Mouse (Mus musculus): ENCODE results near the gene Wdr19.

Wdr19 gene

DNA sequence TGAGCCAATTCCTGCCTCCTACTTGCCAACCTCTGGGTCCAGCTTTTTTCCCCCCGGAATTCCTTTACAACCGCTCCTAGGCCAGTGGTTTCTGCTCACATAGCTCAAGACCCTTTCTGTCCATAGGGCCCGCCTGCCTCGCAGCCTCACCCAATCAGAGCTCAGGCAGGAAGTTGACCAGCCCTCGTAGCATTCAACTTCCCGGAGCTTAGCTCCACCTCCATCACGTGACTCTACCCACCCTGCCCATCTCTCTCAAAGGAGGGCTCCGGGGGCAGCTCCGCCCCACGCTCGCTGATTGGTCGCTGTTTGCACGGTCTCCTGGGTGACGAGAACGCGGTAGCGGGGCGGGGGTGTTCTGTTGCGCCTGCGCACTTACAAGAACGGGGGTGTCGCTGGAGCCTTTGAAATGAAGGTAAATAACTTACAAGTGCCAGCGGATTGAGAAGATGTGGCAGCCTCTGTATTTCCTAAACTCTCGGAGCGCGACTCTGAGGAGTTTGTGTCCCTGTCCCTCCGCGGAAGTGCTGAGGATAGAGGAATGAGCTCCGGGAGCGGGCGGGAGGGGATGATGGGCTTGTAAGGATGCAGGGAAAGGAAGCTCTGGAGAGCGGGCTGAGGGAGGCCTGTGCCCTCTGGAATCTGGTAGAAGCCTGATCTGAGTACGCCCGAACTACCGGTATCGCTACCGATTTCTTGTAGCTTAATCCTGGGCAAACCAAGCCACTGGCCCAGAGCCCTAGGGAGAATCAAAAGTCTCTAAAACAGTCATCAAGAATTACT lies at the start of gene Wdr19:
TSS of gene Wdr19 (plus strand) at position 351 of the 783 bp plus-strand sequence.
- peak; percentile 100 for DNase-seq

DNA sequence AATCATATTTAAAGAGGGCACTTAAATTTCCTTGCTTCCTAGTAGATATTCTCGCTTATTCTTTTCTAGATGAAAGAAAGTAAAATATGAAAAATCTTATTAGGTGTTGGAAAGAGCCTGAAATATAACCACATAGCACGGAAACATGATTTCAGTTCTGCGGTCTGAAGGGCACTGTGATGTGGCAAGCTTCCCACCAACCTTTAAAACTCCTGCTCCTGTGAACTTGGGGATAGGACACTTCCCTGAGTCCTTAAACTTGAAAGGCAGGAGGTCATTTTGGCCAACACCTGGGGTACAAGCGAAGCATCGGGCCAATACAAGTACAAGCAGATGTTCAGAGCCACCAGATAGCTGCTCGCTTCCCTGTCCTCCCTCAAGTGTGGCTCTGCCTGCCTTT lies 49.8 kb upstream of the Wdr19 start:
- no peak for DNase-seq

DNA sequence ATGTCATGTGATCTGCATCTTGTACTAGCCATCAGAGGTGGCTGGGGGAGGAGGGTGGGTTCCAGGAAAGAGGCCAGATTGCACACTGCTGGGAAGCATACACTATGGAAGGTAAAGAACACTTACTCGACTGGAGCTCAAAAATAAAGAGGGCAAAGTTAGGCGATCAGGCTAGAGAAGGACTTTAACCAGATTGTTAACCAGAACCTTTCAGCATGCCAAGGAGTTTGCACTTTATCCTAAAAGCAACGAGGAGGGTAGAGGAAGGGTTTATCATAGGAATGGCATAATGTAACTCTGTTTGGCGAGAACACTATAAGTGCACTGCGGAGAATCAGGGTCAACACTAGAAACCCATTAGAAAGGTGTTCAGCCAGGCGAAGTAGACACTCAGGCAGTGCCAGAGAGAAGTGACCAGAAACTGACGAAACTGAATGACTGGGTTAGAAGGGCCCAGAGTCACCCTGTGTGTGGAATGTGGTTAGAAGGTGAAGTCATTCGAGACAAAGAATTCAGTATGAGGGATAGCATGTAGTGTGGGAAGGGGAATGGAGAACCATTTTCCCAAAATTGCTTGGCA lies 49.0 kb upstream of the Wdr19 start:
- DNase-seq = no peak

DNA sequence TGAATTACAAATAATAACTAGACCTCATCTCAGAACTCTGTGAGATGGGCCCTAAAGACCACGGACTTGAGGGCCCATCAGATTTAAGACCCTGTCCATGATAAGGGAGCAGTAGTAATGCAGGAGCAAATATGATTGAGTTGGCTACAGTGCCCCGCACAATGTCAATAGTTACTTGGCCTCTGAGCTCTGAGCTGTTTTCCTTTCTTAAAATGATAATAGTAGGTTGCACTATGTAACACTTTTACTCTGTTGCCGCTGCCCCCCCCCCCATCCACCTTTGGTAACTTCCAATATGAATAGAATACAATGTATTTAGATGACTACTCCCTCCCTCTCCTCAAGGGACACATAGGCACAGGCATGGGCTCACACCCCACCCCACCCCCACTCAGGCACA lies 48.2 kb upstream of the Wdr19 start:
- DNase-seq = no peak

DNA sequence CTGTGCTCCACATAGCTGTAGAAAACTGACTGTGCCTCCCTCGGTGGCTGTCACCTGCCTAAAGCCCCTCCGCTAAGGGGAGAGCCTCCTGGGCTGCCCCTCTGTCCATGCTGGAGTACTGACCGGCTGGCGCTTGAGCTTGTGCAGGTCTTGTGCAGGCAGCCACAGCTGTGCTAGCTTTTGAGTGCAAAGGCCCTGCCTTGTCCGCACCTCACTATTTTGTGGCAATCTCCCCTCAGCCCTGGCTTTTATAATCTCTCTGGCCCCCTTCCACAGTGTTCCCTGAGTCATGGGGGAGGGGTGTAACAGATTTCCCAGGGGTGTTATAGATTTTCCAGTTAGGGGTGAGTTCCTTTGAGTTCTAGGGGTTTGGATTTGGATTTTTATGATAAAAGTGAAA lies 47.7 kb upstream of the Wdr19 start:
- no peak for DNase-seq

DNA sequence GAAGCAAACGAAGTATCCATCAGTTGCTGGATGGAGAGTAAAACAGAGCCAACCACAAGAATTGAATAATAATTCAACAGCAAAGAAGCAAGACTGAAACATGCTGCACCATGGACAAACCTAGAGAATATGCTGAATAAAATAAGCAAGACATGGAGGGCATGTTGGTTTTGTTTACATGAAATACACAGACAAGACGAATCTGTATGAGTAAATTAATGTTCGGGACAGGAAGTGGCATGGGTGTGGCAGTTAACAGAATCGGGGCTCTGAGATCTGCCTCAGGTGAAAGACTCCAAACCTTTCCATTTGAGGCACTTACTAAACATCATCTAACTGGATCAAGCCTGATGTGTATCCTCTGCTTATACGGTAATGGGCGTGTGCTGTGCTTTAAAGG lies 45.2 kb upstream of the Wdr19 start:
- no peak for DNase-seq

DNA sequence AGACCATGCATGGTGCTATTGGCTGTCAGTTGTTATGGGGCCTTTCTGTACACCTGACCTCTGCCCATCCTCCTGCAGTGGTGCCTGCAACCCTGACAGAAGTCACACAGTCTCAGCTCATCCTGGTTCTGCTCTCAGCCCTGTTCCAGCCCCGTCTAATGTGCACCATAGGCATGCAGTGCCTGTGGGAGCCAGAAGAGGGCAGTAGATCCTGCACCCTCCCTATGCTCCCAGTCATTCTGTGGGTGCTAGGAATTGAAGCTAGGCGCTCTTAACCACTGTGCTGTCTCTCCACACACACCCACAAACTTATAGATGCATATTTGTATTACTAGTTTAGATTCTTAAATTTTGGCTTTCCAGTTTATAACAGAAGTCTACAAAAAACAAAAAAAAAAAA lies 42.6 kb upstream of the Wdr19 start:
- DNase-seq = peak; percentile 47

DNA sequence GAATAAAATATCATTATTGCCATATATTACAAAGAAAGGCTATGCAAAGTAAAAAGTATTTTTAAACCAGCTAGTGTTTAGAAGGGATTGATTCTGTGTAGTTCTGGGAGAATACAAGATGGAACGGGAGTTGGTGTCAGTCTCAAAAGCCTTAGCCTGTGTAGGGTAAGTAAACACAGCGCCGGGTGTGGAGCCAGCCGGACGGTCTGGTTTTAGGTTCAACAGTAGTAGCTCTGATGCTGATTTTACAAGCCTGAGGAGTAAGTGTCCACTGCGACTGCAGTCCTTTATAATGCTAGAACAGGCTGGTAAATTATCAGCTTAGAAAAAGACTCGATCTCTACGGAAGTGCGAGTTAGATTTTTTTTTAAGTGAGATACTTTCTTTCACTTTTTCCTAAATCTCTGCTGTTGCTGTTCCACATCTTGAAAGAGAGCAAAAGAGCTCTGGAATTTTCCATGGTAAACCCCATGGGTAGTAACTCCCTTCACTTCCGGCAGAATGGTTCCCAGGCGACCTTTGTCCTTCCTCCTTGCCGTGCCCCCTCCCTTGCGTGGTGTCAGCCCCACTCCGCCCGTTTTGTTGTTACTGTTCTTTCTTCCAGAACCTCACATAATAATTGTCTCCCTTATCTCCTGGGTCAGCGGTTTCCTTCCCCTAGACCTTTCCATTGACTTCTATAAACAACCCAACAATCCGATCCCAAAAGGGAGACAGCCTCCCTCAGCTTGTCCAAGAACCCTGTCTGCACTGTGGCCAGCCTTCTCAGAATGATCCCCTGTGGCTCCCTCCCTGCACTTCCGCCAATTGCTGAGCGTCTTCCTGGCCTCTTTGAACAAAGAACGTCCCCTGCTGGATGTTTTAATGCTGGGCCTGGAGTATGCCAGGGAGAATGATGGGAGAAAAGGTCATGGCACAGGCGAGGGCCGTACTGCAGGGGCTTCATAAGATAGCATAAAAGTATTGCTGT lies 41.8 kb upstream of the Wdr19 start:
- peak; percentile 90 for DNase-seq

DNA sequence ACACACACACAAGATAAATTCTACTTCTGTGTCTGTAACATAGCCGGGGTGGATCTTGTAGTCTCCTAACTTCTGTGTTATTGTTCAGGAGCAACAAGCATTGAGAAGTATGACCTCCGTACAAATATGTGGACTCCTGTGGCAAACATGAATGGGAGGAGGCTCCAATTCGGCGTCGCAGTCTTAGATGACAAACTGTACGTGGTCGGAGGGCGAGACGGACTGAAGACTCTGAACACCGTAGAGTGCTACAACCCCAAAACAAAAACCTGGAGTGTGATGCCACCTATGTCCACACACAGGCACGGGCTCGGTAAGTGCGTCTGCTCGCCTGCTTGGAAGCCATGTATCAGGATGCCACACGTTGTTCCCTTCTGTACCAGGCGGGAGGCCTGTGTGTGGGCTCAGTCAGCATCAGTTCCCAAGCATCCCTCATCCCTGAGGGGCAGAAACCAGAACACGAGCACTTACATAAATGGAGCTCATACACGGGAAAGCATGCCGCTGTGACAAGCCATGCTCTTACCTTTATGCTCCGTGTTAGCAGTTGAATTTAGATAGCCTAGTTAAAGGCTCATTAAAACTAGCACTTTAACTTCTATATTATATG lies 40.7 kb upstream of the Wdr19 start:
- no peak for DNase-seq

DNA sequence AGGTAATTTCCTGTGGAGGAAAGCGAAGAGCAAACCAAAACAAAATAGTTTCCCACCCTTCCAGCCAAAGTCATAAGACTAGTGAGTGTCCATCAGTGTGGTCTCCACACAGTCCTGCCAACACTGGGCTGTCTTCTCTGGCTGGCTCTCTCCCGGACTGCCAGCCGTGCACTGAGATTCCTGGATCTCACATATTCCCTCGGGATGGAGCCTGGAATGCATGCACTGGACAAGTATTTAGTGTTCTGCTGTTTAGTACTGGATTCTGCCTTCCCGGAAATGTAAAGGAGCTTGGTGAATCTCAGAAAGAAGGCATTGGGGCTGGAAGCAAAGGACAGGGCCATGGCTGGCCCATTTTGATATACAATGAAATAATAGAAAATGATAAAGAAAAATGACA lies 36.5 kb upstream of the Wdr19 start:
- DNase-seq = no peak

DNA sequence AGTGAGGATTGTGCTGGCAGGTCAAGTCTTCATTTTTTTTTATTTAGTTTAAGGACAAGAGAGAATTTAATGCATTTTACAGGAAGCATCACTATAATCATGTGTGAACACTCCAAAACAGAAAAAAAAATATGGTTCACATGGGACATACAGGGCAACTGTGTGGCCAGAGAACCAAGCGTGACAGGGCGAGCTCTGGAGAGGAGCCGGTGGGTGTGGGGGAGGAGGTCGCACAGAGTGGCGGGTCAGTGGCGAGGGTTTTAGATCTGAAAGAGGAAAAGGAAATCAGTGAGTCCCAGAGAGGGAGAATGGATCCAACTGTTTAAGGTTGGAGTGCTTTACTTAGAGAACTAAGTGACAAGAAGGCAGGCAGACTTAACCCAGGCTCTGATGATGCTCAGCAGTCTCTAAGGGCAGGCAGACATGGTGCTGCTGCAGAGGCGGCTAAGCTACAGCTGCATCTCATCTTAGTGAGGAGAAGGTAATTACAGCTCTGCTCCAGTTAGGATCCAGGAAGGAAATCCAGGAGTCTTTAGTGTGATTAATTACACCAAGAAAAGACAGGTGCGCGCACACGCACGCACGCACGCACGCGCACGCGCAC lies 35.9 kb upstream of the Wdr19 start:
- DNase-seq = no peak

DNA sequence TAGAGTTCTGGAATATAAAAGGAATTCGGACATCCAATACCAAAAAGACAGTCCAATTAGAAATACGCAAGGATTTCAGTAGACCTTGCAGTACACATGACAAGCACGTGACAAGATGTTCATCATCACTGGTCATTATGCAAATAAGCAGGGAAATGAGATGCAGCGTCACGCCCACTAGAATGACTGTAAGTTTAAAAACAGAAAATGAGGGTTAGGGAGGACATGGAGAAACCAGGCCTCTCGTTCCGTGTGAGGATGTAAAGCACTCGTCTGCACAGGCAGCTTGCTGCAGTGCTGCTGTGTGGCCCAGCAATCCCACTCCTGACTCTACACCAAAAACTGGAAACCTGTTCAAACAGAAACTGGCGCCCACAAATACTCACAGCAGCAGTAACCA lies 29.3 kb upstream of the Wdr19 start:
- no peak for DNase-seq

DNA sequence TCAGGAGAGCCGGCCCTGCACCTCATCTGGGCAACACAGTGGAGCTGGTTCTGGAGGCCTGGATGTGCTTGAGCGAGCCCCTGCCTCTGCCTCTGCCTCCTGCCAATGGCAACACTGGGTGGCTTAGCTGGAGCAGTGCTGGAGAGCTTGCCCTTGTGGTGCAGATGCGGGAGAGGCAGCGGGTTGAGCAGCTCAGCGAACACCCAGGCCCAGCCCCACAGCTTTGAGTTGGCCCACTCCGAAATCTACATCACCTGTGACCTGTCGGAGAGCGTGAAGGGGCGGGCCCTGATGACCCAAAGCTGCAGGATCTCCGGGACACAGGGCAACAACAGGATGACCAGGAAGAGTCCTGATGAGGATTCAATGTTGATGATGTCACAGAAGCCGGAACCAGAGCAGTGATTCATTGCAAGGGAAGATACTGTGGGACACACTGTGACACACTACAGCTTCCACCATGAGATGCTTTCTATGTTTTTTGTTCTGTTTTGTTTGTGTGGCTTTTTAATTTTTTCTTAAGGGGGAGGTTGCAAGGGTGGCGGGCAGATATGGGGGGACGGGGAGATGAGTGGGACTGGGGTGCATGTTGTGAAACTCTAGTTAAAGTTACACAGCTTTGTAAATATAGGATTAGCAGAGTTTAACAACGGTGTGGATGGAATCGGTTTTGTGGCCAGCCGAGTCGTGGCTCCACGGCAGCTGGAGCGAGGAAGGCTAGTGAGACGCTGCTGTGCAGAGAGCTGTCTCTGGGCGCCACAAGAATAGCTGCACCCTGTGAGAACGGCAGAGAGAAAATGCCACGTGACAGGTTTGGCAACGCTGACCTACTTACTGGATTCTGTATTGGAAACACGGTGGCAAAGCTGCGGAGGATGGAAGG lies 24.2 kb upstream of the Wdr19 start:
- DNase-seq = peak; percentile 53

DNA sequence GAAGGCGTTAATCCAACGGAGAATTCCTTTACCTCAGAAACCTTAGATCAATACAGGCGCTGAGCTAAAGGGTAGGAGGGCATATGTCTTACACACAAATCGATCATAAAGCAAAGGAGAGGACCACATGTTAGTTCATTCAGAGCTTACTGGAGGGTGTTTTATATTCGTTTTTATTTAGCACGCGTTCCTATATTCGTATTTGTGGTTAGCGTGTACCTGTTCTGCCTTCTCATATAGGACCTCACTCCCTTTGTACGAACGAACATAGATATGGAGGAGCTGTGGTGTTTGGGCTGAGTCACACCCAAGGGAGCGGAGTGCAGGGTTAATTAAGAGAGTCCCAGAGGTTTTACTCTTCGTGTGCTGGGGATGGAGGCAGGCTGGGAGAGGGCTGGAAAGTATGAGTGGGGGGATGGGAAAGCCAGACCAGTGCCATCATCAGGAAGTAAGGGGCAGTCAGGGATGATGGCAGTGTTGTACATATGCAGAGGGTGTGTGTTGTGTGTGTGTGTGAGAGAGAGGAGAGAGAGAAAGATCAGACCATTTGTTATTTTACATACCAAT lies 23.5 kb upstream of the Wdr19 start:
- no peak for DNase-seq

DNA sequence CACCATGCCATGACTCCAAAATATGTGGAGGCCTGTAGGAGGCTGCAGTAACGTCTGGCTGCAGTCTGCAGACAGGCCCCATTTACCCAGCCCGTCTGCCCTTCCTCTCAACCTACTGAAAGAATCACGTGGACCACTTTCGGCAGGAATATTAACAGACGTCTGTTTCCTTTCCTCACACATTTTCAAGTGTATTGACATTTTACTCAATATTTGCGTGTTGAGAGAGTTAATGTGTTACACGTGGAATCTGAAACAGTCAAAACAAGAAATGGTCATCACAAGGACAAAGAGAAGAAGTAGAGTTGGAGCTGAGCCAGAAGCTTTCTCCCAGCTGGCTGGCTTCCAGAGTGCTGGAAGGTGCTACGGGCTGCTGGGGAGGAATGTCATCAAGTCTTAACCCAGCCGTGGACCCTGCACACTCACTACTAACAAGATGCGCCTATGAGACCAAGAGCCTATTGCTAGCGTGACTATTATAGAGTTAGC lies 22.4 kb upstream of the Wdr19 start:
- DNase-seq = peak; percentile 76

DNA sequence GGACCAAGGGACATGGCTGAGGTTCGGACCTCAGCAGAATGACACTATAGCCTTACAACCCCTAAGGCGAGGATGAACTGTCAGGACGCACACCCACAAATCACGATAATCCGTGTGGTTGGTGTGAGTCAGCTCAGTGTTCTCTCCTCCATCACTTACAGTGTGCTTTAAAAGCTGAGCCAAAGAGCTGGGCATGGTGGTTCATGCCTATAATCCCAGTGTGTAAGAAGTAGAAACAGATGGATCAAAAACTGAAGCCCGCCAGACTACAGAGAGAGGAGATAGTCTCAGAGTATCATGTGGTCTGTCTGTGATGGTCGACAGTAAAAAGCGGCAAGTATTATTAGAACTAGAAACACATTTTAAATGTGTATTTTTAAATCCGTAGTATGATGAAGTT lies 21.0 kb upstream of the Wdr19 start:
- no peak for DNase-seq

DNA sequence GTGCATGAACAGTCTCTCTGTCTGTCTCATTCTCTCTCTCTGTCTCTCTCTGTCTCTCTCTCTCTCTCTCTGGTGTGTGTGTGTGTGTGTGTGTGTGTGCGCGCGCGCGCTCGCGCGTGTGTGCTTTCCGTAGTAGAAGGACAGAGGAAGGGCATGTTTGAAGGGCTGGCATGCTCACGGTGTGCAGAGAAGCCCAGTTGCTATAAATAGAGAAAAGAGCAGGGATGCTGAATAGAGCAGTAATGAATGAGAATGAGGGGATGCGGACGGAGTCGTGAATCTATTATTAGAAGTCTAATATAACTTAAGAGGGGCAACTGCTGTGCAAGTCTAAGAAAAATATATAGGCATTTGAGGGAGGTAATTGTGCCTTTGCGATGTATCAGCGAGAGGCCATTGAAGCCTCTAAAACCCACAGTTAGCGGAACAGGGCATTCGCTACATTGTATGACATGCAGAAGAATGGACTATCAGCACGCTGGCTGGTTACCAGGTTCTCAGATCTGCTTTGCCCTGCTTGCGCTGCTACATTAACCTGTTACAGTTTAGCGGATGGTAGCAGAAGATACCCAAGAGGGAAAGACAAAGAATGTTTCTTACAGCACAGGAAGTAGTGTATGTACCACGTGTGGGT lies 18.2 kb upstream of the Wdr19 start:
- DNase-seq = no peak

DNA sequence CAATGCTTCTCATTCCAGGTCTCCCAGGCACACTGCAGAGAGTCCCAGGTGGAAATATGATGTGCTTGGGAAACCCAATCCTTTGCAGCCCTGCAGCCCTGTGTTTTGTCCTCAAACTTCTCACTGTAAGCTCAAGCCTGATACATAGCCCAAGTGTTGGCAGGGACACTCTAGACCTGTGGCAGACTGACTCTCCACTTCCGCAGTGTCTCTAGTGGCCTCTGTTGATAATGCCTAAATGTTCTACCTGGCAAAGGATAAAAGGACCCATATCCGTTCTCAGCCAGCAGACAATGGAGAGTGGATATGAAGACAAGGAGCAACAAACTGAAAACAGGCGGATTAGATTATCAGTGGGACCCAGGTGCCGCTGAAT lies 17.7 kb upstream of the Wdr19 start:
- no peak for DNase-seq

DNA sequence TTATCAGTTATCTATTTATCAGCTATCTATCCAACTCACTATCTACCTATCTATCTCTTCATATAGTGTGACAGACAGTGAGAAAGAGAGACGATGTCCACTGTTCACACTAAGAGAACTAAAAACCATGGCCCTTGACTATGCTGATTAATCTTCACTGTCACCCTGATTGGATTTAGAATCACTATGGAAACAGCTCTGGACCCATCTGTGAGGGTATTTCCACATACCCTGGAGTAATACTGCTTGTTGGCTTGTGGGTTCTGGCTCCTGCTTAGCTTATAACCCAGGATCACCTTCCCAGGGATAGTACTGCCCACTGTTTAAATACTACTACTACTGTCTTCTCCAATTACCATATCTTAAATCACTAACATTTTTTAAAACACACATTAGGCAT lies 17.2 kb upstream of the Wdr19 start:
- no peak for DNase-seq

DNA sequence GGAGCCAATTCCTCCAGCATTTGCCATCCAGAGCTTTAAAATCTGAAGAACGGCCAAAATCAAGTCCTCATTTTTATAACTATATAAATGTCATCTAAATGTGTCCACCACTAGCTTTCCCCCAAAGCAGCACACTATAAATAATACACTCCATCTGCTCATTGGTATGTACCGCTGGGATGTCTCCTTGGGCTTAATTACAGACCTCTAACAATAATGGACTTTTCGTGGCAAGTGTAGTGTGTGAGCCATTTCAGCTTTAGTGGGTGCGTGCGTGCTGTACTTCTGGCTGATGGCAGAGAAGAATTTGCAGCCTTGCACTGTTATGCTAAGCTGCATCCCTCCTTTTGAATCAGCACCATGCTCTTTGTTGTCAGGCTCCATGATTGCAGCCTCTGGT lies 7.9 kb upstream of the Wdr19 start:
- DNase-seq = no peak

DNA sequence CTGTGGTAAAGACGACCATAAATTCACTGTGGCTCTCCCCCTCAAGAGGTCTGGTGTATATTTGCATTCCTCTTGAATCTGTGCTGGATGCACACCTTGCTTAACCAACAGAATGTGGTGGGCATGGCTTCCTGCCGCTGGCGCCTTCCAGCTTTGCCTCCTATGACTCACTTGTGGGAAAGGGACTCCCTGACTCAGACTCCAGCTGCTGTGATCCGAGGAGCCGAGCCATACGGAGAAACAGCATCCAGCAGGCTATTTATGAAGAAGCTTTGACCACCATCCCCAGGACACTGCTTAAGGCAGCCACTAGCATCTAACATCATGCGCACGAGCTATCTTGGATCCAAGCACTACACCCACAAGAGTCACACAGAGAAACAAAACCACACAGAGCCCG lies 5.1 kb upstream of the Wdr19 start:
- DNase-seq = no peak
